Mouse (Mus musculus): ENCODE results near the gene Card6.

Gene Card6

DNA sequence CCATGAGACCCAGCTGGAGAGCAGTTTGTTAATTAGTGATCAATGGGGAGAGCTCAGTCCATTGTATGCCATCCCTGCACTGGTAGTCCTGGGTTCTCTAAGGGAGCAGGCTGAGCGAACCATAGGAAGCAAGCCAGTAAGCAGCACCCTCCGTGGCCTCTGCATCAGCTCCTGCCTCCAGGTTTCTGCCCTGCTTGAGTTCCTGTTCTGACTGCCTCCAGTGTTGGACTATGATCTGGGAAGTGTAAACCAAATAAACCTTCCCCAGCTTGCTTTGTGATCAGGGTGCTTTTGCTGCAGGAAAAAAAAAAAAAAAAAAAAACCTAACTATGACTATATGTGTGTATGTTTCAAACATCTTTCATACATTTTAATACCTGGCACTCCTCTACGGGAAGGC is 25.0 kb upstream of the Card6 start:
- in situ Hi-C loops (cut with MboI, MseI) = loop anchor here in 1 of 2 experiments (25.0 kb wide), 1 partner anchor 1454 kb away; no protein-coding TSS in a partner anchor

DNA sequence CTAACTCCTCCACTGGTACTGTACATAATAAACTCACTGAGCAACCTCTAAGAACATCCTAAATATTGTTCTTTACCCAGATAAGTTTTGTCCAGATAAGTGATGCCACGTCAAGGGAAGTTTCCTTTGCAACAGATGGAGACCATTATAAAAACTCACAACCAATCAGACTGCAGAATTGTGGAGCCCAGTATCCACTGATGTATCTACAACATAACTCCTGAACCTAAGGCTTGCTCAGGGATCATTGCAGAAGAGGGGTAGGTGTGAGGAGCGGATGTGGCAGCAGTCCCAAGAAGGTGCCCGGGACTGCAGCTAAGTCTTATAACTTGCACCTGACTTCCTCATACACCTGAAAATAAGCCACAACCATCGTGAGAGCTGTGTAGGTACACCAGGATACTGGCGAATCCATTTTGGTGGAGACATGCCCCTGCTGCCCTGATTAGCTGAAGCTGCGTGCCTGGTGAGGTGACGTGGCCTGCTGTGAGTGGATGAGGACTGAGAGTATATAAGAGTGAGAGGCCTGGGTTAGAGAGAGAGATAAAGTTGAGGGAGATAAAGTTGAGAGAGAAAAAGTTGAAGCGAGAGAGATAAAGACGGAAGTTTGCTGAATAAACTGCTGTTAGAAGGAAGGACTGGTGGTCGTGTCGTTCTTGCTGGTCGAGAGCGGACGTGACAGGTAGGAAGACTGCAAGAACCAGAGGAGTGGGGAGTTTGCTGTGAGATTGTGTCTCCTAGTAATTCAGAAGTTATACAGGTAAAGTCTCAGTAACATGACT is 22.7 kb upstream of the Card6 start:
- in situ Hi-C loops (cut with MboI, MseI) = loop anchor here in 1 of 2 experiments (25.0 kb wide), 1 partner anchor 1456 kb away; no protein-coding TSS in a partner anchor

DNA sequence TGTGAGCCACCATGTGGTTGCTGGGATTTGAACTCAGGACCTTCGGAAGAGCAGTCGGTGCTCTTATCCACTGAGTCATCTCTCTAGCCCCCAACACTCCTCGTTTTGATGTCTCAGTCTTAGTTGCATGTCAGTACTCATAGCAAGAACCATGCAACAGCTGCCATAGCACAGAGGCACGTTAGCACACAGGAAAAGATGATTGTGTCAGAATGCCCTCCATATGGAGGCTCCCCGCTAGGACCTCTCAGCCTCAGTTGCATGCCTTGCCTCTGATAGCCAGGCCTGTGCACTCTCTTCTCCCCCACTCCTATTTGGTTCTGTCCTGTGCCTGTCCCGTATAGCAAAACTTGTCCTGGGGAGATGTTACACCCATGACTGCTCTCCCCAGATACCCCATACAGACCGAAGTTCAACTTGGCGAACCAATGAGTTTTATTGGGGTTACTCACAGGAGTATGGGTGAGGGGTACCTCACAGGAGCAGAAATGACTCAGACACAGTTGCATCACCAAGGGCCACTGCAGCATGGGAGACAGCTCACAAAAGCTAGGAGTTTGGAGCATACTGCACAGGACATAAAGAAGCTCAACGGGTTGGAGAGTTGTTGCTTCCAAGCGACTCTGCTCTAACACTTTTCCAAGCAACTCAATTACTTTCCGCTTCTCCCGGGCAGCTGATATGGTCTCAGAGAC is 20.9 kb upstream of the Card6 start:
- in situ Hi-C loops (cut with MboI, MseI) = loop anchor here (10.0 to 25.0 kb wide), 2 partner anchors 1458 to 1476 kb away; no protein-coding TSS in a partner anchor

GRCm38 (mm10) chr15:5128176-5128940 is 20.0 kb upstream of the Card6 start:
- in situ Hi-C loops (cut with MboI, MseI) = loop anchor here (10.0 to 25.0 kb wide), 2 partner anchors 1459 to 1476 kb away; no protein-coding TSS in a partner anchor

GRCm38 (mm10) chr15:5127487-5127886 is 19.1 kb upstream of the Card6 start:
- in situ Hi-C loops (cut with MboI, MseI) = loop anchor here (10.0 to 25.0 kb wide), 2 partner anchors 1460 to 1477 kb away; no protein-coding TSS in a partner anchor

- in situ Hi-C loops (cut with MboI, MseI) = loop anchor here (10.0 to 25.0 kb wide), 2 partner anchors 1461 to 1478 kb away; no protein-coding TSS in a partner anchor
These were observed 18.1 kb upstream of the Card6 start for GRCm38 (mm10) chr15:5126456-5126855.

GRCm38 (mm10) chr15:5121535-5122313 is 13.4 kb upstream of the Card6 start:
- in situ Hi-C loops (cut with MboI, MseI) = loop anchor here in 1 of 2 experiments (10.0 to 25.0 kb wide), 2 partner anchors 1084 to 1483 kb away; partner anchors contain the start of gene Oxct1

DNA sequence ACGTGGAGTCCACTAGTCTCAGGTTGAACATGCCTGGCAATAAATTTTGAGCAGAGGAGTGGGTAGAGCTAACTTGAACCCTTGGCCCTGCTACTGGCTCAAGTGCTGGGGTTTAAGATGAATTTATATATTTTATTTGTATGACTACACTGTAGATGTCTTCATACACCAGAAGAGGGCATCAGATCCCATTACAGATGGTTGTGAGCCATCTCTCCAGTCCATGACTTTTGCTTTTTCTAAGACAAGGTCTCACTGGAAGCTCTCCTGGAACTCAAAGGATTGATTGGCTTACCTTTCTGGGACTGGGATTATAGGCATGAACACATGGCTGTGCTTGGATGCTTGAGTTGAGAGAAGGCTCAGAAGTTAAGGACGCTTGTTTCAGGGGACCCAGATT is 11.4 kb upstream of the Card6 start:
- in situ Hi-C loops (cut with MboI, MseI) = loop anchor here (5.0 to 25.0 kb wide), 4 partner anchors 63 to 1485 kb away; partner anchors contain the start of genes AW549877 (in 1 of the 2) and Oxct1 (in 1 of the 2)

DNA sequence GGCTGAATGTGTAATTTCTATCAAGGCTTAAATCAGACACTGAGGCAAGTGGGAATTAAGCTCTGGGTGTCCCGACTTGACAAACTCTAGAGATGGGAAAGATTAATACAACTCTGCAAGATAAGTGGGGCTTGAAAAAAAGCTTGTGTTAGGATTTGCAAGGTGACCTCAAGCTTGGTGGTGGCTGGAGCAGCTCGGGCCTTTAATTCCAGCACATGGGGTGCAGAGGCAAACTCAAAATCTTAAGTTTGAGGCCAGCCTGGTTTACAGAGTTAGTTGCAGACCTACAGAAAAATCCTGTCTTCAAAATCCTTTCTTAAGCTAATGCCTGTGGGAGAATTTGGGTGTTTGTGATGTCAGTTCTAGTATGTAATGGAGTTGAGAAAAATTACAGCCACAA is 10.9 kb upstream of the Card6 start:
- in situ Hi-C loops (cut with MboI, MseI) = loop anchor here (5.0 to 25.0 kb wide), 3 partner anchors 63 to 1124 kb away; partner anchors contain the start of genes AW549877 (in 1 of the 2) and Oxct1 (in 1 of the 2)

DNA sequence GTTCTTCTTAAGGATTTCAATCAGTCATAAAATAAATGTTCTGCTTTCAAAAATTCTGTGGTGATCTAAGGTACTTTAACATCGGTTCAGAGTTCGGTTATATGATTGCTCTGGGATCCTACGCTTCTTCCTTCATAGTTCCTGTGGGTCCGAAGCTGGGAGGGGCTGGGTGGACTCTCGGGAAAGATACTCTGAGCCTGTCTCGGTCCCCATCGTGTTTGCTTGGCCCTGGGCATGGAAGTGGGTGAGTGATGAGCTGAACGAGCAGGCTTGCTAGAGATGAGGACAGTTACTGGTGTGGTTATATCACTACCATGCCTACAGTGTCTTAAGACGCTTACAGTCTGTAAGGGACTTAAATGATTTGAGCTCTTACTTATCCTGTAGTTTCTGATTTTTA is 10.3 kb upstream of the Card6 start:
- in situ Hi-C loops (cut with MboI, MseI) = loop anchor here (5.0 to 25.0 kb wide), 3 partner anchors 64 to 1124 kb away; partner anchors contain the start of genes AW549877 (in 1 of the 2) and Oxct1 (in 1 of the 2)

- in situ Hi-C loops (cut with MboI, MseI) = loop anchor here (5.0 to 25.0 kb wide), 3 partner anchors 65 to 1122 kb away; partner anchors contain the start of genes AW549877 (in 1 of the 2) and Oxct1 (in 1 of the 2)
These were observed 8.8 kb upstream of the Card6 start for GRCm38 (mm10) chr15:5117031-5117601.

- in situ Hi-C loops (cut with MboI, MseI) = loop anchor here (5.0 to 25.0 kb wide), 3 partner anchors 66 to 1122 kb away; partner anchors contain the start of genes AW549877 (in 1 of the 2) and Oxct1 (in 1 of the 2)
These were observed 8.1 kb upstream of the Card6 start, which contains the start of gene Rpl37 for GRCm38 (mm10) chr15:5116270-5117030. Gene Rpl37, plus strand, starts transcription at chr15:5116645.

DNA sequence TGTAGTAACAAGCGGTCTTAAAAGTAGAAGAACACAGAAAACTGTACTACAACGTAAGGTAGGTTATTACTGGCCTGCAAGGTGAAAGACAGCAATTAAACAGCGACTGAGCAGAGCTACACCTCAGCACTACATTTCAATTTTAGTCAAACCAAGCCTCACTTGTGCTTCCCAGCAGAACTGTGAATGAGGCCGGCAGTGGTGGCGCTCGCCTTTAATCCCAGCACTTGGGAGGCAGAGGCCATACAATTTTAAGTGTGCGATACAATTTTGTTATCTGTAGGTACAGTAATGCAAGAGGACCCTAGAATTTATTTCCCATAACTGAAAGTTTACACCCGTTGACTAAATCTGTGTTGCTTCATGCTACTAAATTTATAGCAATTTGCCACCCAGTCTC is 6.8 kb upstream of the Card6 start:
- in situ Hi-C loops (cut with MboI, MseI) = loop anchor here (5.0 to 25.0 kb wide), 3 partner anchors 67 to 1120 kb away; partner anchors contain the start of genes AW549877 (in 1 of the 2) and Oxct1 (in 1 of the 2)

GRCm38 (mm10) chr15:5112651-5113050 is 4.3 kb upstream of the Card6 start:
- in situ Hi-C loops (cut with MboI, MseI) = loop anchor here (10.0 to 25.0 kb wide), 2 partner anchors 1075 to 1118 kb away; partner anchors contain the start of genes AW549877 (in 1 of the 2) and Oxct1 (in 1 of the 2)

- in situ Hi-C loops (cut with MboI, MseI) = loop anchor here in 1 of 2 experiments (10.0 to 25.0 kb wide), 2 partner anchors 336 to 1071 kb away; partner anchors contain the start of gene Oxct1
These were observed 309 bp upstream of the Card6 start for GRCm38 (mm10) chr15:5108655-5109040.

DNA sequence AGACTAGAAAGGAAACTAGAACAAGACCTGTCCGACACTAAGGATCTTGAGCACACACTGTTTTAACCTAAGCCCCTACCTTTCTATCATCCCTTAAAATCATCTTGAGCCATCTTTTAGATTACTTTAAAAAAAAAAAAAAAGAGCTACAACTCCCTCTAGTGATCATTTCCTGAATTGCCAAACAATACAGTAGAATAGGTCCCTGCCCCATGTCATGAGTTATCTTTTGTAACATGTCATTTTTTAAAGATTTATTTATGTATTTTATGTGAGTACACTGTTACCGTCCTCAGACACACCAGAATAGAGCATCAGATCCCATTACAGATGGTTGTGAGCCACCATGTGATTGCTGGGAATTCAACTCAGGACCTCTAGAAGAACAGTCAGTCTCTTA is 2.0 kb downstream of the Card6 start:
- in situ Hi-C loops (cut with MboI, MseI) = loop anchor here in 1 of 2 experiments (10.0 to 25.0 kb wide), 2 partner anchors 339 to 1069 kb away; partner anchors contain the start of gene Oxct1

DNA sequence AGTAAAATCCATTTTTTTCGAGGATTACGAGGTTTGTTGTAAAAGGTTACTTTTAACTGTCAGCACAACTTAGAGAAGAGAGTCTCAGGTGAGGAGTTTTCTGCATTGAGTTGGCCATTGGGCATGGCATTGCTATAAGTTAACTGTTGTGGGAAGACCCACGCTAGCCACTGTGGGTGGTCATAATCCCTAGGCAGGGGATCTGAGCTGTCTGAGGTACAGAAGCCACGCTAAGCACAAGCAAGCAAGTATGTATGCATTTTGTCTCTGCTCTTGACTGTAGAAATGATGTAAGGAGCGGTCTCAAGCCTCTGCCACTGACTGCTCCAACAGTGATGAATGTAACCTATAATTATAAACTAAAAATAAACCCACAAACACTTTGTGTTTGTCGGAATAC is 2.4 kb downstream of the Card6 start:
- in situ Hi-C loops (cut with MboI, MseI) = loop anchor here in 1 of 2 experiments (10.0 to 25.0 kb wide), 2 partner anchors 339 to 1069 kb away; partner anchors contain the start of gene Oxct1

GRCm38 (mm10) chr15:5102312-5102711 is 6.0 kb downstream of the Card6 start:
- in situ Hi-C loops (cut with MboI, MseI) = loop anchor here in 1 of 2 experiments (10.0 to 25.0 kb wide), 2 partner anchors 342 to 1065 kb away; partner anchors contain the start of gene Oxct1
